Mouse (Mus musculus): ENCODE measurements around the gene Noto. TPM values are rescaled to one million over a fixed set of nuclear protein-coding genes. Genes with fewer than 3 reads are reported as not detected.

Noto gene
- polyA plus RNA-seq, 1 experiment: 2.0 TPM

DNA sequence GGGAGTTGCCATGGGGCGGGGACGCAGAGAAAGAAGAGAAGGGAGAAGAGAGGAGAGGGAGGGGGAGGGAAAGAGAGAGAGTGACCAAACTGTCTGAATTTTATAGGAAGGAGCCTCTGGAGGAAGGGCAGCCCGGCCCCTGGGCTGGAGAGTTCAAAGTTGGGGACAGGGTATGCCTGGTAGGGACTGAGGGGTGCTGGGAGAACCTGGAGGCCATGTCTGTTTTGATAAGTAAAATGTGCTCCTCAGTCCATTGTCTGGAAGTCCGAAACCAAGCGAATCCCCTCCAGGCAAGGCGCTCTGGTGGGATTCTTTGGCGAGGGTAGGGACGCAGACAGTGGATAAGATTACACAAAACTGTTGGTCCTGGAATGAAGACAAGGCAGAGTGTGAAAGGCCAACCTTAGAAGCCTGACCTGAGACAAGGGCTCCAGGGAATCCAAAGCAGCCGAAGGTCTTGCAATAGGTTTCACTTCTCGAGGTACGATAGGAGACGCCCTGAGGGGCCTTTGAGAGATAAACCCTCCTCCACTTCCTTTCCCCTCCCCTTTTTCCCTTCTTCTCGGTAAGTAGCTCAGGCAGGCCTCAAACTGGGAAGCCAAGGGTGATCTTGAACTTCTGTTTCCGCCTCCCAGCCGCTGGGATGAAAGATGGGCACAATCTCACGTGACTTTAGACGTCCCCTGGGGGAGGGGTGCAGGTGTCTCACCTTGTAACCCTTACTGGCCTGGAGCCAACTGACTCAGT, 42.6 kb upstream of the Noto start:
- Histone ChIP-seq H3K27ac (ENCODE audit: control insufficient read depth, insufficient read depth, low read depth, low read length, poor library complexity) (no peak overlapping the region), H3K4me1 (ENCODE audit: control insufficient read depth, insufficient read depth, low read length) (peaks cover 3% of the 10 kb centered on the region; the same call in 1 of the 2 replicates), H3K4me3 (replicated peaks; ENCODE audit: control insufficient read depth, low read depth, low read length) (no peak overlapping the region)
- TF ChIP-seq CTCF (IDR thresholded peaks at IDR 0.05; ENCODE audit: control insufficient read depth, insufficient read depth, low read length) (no peak), POLR2A (IDR thresholded peaks at IDR 0.05; ENCODE audit: borderline replicate concordance, control insufficient read depth, low read depth, low read length) (no peak)
- 34% methylated on average over 17 of the region's 17 CpGs for WGBS

- no peak overlapping the region for H3K4me3 ChIP-seq (replicated peaks; ENCODE audit: control insufficient read depth, low read depth, low read length)
- WGBS: 78% methylated on average over 10 of the region's 10 CpGs
- H3K27ac ChIP-seq (ENCODE audit: control insufficient read depth, insufficient read depth, low read depth, low read length, poor library complexity): no peak overlapping the region
- TF ChIP-seq CTCF (IDR thresholded peaks at IDR 0.05; ENCODE audit: control insufficient read depth, insufficient read depth, low read length) (no peak), POLR2A (IDR thresholded peaks at IDR 0.05; ENCODE audit: borderline replicate concordance, control insufficient read depth, low read depth, low read length) (no peak)
- H3K4me1 ChIP-seq (ENCODE audit: control insufficient read depth, insufficient read depth, low read length): peaks cover 3% of the 10 kb centered on the region; the same call in 1 of the 2 replicates
Observed at GRCm38 (mm10) chr6:85381648-85382020, 42.1 kb upstream of the Noto start.

- H3K27ac ChIP-seq (ENCODE audit: control insufficient read depth, insufficient read depth, low read depth, low read length, poor library complexity): no peak overlapping the region
- no peak for TF ChIP-seq CTCF (IDR thresholded peaks at IDR 0.05; ENCODE audit: control insufficient read depth, insufficient read depth, low read length)
- no peak for TF ChIP-seq POLR2A (IDR thresholded peaks at IDR 0.05; ENCODE audit: borderline replicate concordance, control insufficient read depth, low read depth, low read length)
- no peak overlapping the region for H3K4me3 ChIP-seq (replicated peaks; ENCODE audit: control insufficient read depth, low read depth, low read length)
- 65% methylated on average over 2 of the region's 2 CpGs for WGBS
- peaks cover 3% of the 10 kb centered on the region; the same call in 1 of the 2 replicates for H3K4me1 ChIP-seq (ENCODE audit: control insufficient read depth, insufficient read depth, low read length)
Observed at GRCm38 (mm10) chr6:85382791-85383190, 40.9 kb upstream of the Noto start.

GRCm38 (mm10) chr6:85388608-85389007, 35.1 kb upstream of the Noto start:
- TF ChIP-seq CTCF (IDR thresholded peaks at IDR 0.05; ENCODE audit: control insufficient read depth, insufficient read depth, low read length): no peak
- no peak for TF ChIP-seq POLR2A (IDR thresholded peaks at IDR 0.05; ENCODE audit: borderline replicate concordance, control insufficient read depth, low read depth, low read length)
- H3K4me1 ChIP-seq (ENCODE audit: control insufficient read depth, insufficient read depth, low read length): no peaks in the 10 kb centered on the region
- WGBS: 44% methylated on average over 5 of the region's 5 CpGs
- H3K27ac ChIP-seq (ENCODE audit: control insufficient read depth, insufficient read depth, low read depth, low read length, poor library complexity): no peak overlapping the region
- H3K4me3 ChIP-seq (replicated peaks; ENCODE audit: control insufficient read depth, low read depth, low read length): no peak overlapping the region

DNA sequence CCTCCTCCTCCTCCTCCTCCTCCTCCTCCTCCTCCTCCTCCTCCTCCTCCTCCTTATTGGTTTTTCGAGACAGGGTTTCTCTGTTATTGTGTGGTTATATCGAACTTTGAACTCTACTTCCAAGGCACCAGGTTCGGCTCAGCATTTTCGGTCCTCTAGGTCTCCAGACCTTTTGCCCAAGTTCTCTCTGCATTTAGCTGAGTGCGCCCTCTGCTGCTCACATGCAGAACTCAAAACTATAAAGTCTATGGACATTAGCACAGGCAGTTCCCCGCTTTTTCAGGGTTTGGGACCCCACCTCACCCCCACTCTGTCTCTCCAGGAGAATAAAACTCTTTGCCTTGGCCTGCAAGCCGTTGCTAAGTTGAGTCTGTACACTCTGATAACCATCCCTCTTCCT, 31.9 kb upstream of the Noto start:
- no peaks in the 10 kb centered on the region for H3K4me1 ChIP-seq (ENCODE audit: control insufficient read depth, insufficient read depth, low read length)
- no peak overlapping the region for H3K27ac ChIP-seq (ENCODE audit: control insufficient read depth, insufficient read depth, low read depth, low read length, poor library complexity)
- H3K4me3 ChIP-seq (replicated peaks; ENCODE audit: control insufficient read depth, low read depth, low read length): no peak overlapping the region
- WGBS: 10% methylated on average over 6 of the region's 7 CpGs
- TF ChIP-seq POLR2A (IDR thresholded peaks at IDR 0.05; ENCODE audit: borderline replicate concordance, control insufficient read depth, low read depth, low read length) (no peak), CTCF (IDR thresholded peaks at IDR 0.05; ENCODE audit: control insufficient read depth, insufficient read depth, low read length) (peak; percentile 68)

GRCm38 (mm10) chr6:85395360-85395759, 28.3 kb upstream of the Noto start:
- WGBS: 81% methylated on average over 2 of the region's 2 CpGs
- no peaks in the 10 kb centered on the region for H3K4me1 ChIP-seq (ENCODE audit: control insufficient read depth, insufficient read depth, low read length)
- TF ChIP-seq CTCF (IDR thresholded peaks at IDR 0.05; ENCODE audit: control insufficient read depth, insufficient read depth, low read length) (no peak), POLR2A (IDR thresholded peaks at IDR 0.05; ENCODE audit: borderline replicate concordance, control insufficient read depth, low read depth, low read length) (no peak)
- no peak overlapping the region for H3K27ac ChIP-seq (ENCODE audit: control insufficient read depth, insufficient read depth, low read depth, low read length, poor library complexity)
- no peak overlapping the region for H3K4me3 ChIP-seq (replicated peaks; ENCODE audit: control insufficient read depth, low read depth, low read length)

DNA sequence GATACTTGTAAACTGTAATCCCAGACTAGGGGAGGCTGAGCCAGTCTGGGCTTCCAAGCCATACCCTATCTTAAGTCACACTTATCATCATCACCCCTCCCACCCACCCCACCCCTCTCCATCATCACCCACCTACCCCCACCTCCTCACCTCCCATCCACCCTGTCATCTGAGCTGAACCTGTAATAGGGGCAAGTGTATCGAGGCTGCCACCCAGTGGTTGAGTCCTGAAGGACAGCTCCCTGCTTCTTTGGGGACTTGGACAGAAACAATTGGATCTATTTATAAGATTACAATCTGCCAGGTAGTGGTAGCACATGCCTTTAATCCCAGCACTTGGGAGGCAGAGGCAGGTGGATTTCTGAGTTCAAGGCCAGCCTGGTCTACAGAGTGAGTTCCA, 26.5 kb upstream of the Noto start:
- Histone ChIP-seq H3K4me1 (ENCODE audit: control insufficient read depth, insufficient read depth, low read length) (no peaks in the 10 kb centered on the region), H3K27ac (ENCODE audit: control insufficient read depth, insufficient read depth, low read depth, low read length, poor library complexity) (no peak overlapping the region), H3K4me3 (replicated peaks; ENCODE audit: control insufficient read depth, low read depth, low read length) (no peak overlapping the region)
- peak; percentile 66 for TF ChIP-seq CTCF (IDR thresholded peaks at IDR 0.05; ENCODE audit: control insufficient read depth, insufficient read depth, low read length)
- no peak for TF ChIP-seq POLR2A (IDR thresholded peaks at IDR 0.05; ENCODE audit: borderline replicate concordance, control insufficient read depth, low read depth, low read length)
- 26% methylated on average over 1 of the region's 1 CpGs for WGBS

GRCm38 (mm10) chr6:85399715-85400114, 24.0 kb upstream of the Noto start:
- no peak overlapping the region for H3K27ac ChIP-seq (ENCODE audit: control insufficient read depth, insufficient read depth, low read depth, low read length, poor library complexity)
- WGBS: 54% methylated on average over 5 of the region's 5 CpGs
- no peaks in the 10 kb centered on the region for H3K4me1 ChIP-seq (ENCODE audit: control insufficient read depth, insufficient read depth, low read length)
- no peak overlapping the region for H3K4me3 ChIP-seq (replicated peaks; ENCODE audit: control insufficient read depth, low read depth, low read length)
- TF ChIP-seq CTCF (IDR thresholded peaks at IDR 0.05; ENCODE audit: control insufficient read depth, insufficient read depth, low read length) (no peak), POLR2A (IDR thresholded peaks at IDR 0.05; ENCODE audit: borderline replicate concordance, control insufficient read depth, low read depth, low read length) (no peak)
